Mouse (Mus musculus) MEL (cell line): ENCODE results near the gene Srgap3. TPM values are rescaled to one million over a fixed set of nuclear protein-coding genes. Genes with fewer than 3 reads are reported as not detected.

Experiments
- DNase-seq: peaks from one replicate; pipeline ENCODE4 v3.0.0; 2011; ENCODE audit warnings: low read depth, low spot score
- H3K27ac ChIP-seq: 2 replicates; pipeline ENCODE4 v1.5.1; 2012; ENCODE audit warnings: low read depth, mild to moderate bottlenecking, control low read depth, low read length, moderate library complexity; ENCODE audit not compliant: control insufficient read depth
- H3K27me3 ChIP-seq, 2 experiments: fragments of 150-350 bp in 1 of 2; sonication (generic) in 1 of 2; 2 replicates each; pipeline ENCODE4 v1.6.1; 2012; ENCODE audit warnings: low read length in 2 of 2, mild to moderate bottlenecking in 2 of 2, improper control_type of control experiment in 1 of 2, moderate library complexity in 1 of 2; ENCODE audit not compliant: insufficient read depth in 2 of 2, control insufficient read depth in 1 of 2
- H3K36me3 ChIP-seq, 2 experiments: 2 replicates each; pipeline ENCODE4 v1.6.1; 2012 to 2014; ENCODE audit warnings: low read length in 2 of 2, improper control_type of control experiment in 1 of 2, inconsistent platforms in 1 of 2, mild to moderate bottlenecking in 1 of 2; ENCODE audit not compliant: insufficient read depth in 2 of 2, control insufficient read depth in 1 of 2
- H3K4me1 ChIP-seq, 2 experiments: fragments of 150-350 bp in 1 of 2; sonication (generic) in 1 of 2; 2 replicates each; pipeline ENCODE4 v1.6.1; 2012; ENCODE audit warnings: low read length in 2 of 2, improper control_type of control experiment in 1 of 2, mild to moderate bottlenecking in 1 of 2; ENCODE audit not compliant: insufficient read depth in 2 of 2, control insufficient read depth in 1 of 2
- H3K4me3 ChIP-seq, 2 experiments: fragments of 150-350 bp in 1 of 2; sonication (generic) in 1 of 2; 2 replicates each; pipeline ENCODE4 v1.5.1; 2012; ENCODE audit warnings: low read depth in 2 of 2, low read length in 2 of 2, mild to moderate bottlenecking in 2 of 2, moderate library complexity in 2 of 2, control low read depth in 1 of 2, improper control_type of control experiment in 1 of 2; ENCODE audit not compliant: control insufficient read depth in 1 of 2, insufficient read depth in 1 of 2
- H3K79me2 ChIP-seq: 2 replicates; pipeline ENCODE4 v1.6.1; 2012; ENCODE audit warnings: mild to moderate bottlenecking, low read length, moderate library complexity; ENCODE audit not compliant: control insufficient read depth, poor library complexity, insufficient read depth
- H3K9ac ChIP-seq: 2 replicates; pipeline ENCODE4 v1.6.1; 2012; ENCODE audit warnings: low read depth, mild to moderate bottlenecking, control low read depth, low read length, moderate library complexity; ENCODE audit not compliant: control insufficient read depth, poor library complexity, severe bottlenecking
- H3K9me3 ChIP-seq: fragments of 150-350 bp; sonication (generic); replicated peaks from 2 replicates; pipeline ENCODE4 v1.6.1; 2012; ENCODE audit warnings: mild to moderate bottlenecking, low read length, improper control_type of control experiment, moderate library complexity; ENCODE audit not compliant: insufficient read depth
- CHD2 ChIP-seq: IDR thresholded peaks from 2 replicates; pipeline ENCODE4 v1.6.1; 2011; ENCODE audit warnings: low read length, improper control_type of control experiment
- CTCF ChIP-seq, 3 experiments: IDR thresholded peaks in 2 of 3; conservative IDR thresholded peaks in 1 of 3; 2 replicates each; pipeline ENCODE4 v1.5.1; 2011 to 2012; ENCODE audit warnings: low read length in 3 of 3, low read depth in 2 of 3, mild to moderate bottlenecking in 2 of 3, improper control_type of control experiment in 1 of 3, inconsistent platforms in 1 of 3, mixed read lengths in 1 of 3, moderate library complexity in 1 of 3; ENCODE audit not compliant: control insufficient read depth in 1 of 3, insufficient read depth in 1 of 3, poor library complexity in 1 of 3, severe bottlenecking in 1 of 3
- E2F4 ChIP-seq: IDR thresholded peaks from 2 replicates; pipeline ENCODE4 v1.6.1; 2011; ENCODE audit warnings: low read depth, low read length, improper control_type of control experiment, borderline replicate concordance
- ETS1 ChIP-seq: IDR thresholded peaks from 2 replicates; pipeline ENCODE4 v1.6.1; 2012; ENCODE audit warnings: low read depth, mild to moderate bottlenecking, inconsistent platforms, low read length, improper control_type of control experiment, moderate library complexity
- GATA1 ChIP-seq: IDR thresholded peaks from 2 replicates; pipeline ENCODE4 v1.6.1; 2011; ENCODE audit warnings: low read depth, low read length, improper control_type of control experiment
- HCFC1 ChIP-seq: IDR thresholded peaks from 2 replicates; pipeline ENCODE4 v1.6.1; 2012; ENCODE audit warnings: low read depth, mild to moderate bottlenecking, inconsistent platforms, low read length, improper control_type of control experiment, moderate library complexity
- KAT2A ChIP-seq: conservative IDR thresholded peaks from 2 replicates; pipeline ENCODE4 v1.6.1; 2012; ENCODE audit warnings: low read depth, low read length, improper control_type of control experiment, inconsistent platforms
- MAX ChIP-seq: IDR thresholded peaks from 2 replicates; pipeline ENCODE4 v1.6.1; 2011; ENCODE audit warnings: low read length, improper control_type of control experiment
- MAZ ChIP-seq: IDR thresholded peaks from 2 replicates; pipeline ENCODE4 v1.6.1; 2012; ENCODE audit warnings: low read depth, mild to moderate bottlenecking, inconsistent platforms, low read length, improper control_type of control experiment
- MEF2A ChIP-seq: IDR thresholded peaks from 2 replicates; pipeline ENCODE4 v1.6.1; 2014; ENCODE audit warnings: low read depth, mild to moderate bottlenecking, inconsistent platforms, low read length, improper control_type of control experiment; ENCODE audit not compliant: poor library complexity, insufficient replicate concordance, severe bottlenecking; ENCODE audit errors: extremely low read depth
- MYB ChIP-seq: IDR thresholded peaks from 2 replicates; pipeline ENCODE4 v1.6.1; 2011; ENCODE audit warnings: mild to moderate bottlenecking, low read depth, low read length, improper control_type of control experiment
- NELFE ChIP-seq: IDR thresholded peaks from 2 replicates; pipeline ENCODE4 v1.6.1; 2011; ENCODE audit warnings: low read depth, low read length, improper control_type of control experiment
- POLR2AphosphoS5 ChIP-seq: IDR thresholded peaks from 2 replicates; pipeline ENCODE4 v1.6.1; 2012; ENCODE audit warnings: low read depth, borderline replicate concordance, mild to moderate bottlenecking, inconsistent platforms, low read length, moderate library complexity, mixed read lengths
- RAD21 ChIP-seq: IDR thresholded peaks from 2 replicates; pipeline ENCODE4 v1.6.1; 2011; ENCODE audit warnings: mild to moderate bottlenecking, low read depth, low read length, improper control_type of control experiment
- RCOR1 ChIP-seq: IDR thresholded peaks from 2 replicates; pipeline ENCODE4 v1.6.1; 2012; ENCODE audit warnings: low read depth, mild to moderate bottlenecking, inconsistent platforms, low read length, improper control_type of control experiment
- SIN3A ChIP-seq: IDR thresholded peaks from 2 replicates; pipeline ENCODE4 v1.6.1; 2012; ENCODE audit warnings: low read length, improper control_type of control experiment, inconsistent platforms
- TAL1 ChIP-seq: IDR thresholded peaks from 2 replicates; pipeline ENCODE4 v1.6.1; 2012; ENCODE audit warnings: mild to moderate bottlenecking, inconsistent platforms, low read length, moderate library complexity, mixed read lengths
- TBP ChIP-seq: IDR thresholded peaks from 2 replicates; pipeline ENCODE4 v1.8.0; 2011; ENCODE audit warnings: low read depth, low read length, improper control_type of control experiment
- TCF12 ChIP-seq: IDR thresholded peaks from 2 replicates; pipeline ENCODE4 v1.6.1; 2014; ENCODE audit warnings: low read depth, mild to moderate bottlenecking, inconsistent platforms, low read length, improper control_type of control experiment, moderate library complexity
- USF1 ChIP-seq: IDR thresholded peaks from 2 replicates; pipeline ENCODE4 v1.6.1; 2014; ENCODE audit warnings: low read depth, mild to moderate bottlenecking, inconsistent platforms, low read length, improper control_type of control experiment, moderate library complexity
- ZKSCAN1 ChIP-seq: IDR thresholded peaks from 2 replicates; pipeline ENCODE4 v1.6.1; 2012; ENCODE audit warnings: low read depth, mild to moderate bottlenecking, inconsistent platforms, low read length, improper control_type of control experiment, moderate library complexity
- ZNF384 ChIP-seq: IDR thresholded peaks from 2 replicates; pipeline ENCODE4 v1.6.1; 2012; ENCODE audit warnings: low read depth, mild to moderate bottlenecking, inconsistent platforms, low read length, improper control_type of control experiment
- polyA plus RNA-seq, 2 experiments: library from polyadenylated mRNA; stranded (reverse) in 1 of 2; unstranded in 1 of 2; fragments of >175 nt in 1 of 2; fragments of >200 nt in 1 of 2; gene quantifications; 2 replicates each; pipeline versions ENCODE4 v1.2.1 to v1.2.4; 2012; ENCODE audit warnings: low replicate concordance in 2 of 2, low read depth in 1 of 2; ENCODE audit not compliant: insufficient read length in 2 of 2, insufficient read depth in 1 of 2, missing spikeins in 1 of 2
- total RNA-seq: library from RNA; depleted of rRNA; stranded (reverse); fragments of 300-350 nt; gene quantifications from 2 replicates; pipeline ENCODE4 v1.2.3, GENCODE M21; 2012

Gene Srgap3
- total and polyA plus RNA-seq, 3 experiments, result 0.31 to 0.75 TPM; not detected in 1

DNA sequence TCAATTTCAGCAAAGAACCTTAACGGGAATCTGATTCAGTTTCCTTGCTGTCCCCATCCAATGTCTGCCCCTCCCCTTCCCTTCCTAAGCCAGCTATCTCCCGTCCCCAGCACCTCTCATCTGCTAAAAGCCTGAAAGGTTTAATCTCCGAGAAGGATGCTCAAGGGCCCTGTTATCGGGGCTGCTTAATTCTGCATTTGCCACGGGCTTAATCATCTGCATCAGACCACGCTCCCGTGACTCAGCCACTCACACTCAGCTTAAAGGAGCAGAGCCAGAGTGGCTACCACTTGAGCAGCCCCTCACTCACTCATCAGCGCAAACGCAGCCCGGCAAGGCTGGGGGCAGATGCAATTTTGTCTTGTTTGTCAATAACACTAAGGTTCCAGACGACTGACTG, 50.7 kb downstream of the Srgap3 start:
- H3K79me2 ChIP-seq, result no peaks in the 10 kb centered on the region
- no peak overlapping the region for H3K4me3 ChIP-seq
- H3K9me3 ChIP-seq, result no peaks in the 10 kb centered on the region
- H3K9ac ChIP-seq, result no peak overlapping the region
- H3K27ac ChIP-seq, result no peak overlapping the region
- H3K4me1 ChIP-seq, result no peaks in the 10 kb centered on the region
- TF ChIP-seq RCOR1 (no peak), KAT2A (no peak), CTCF (IDR thresholded peaks at IDR 0.05 in 2 of 3, conservative IDR thresholded peaks at IDR 0.05 in 1 of 3; ENCODE audit: control insufficient read depth in 1 of 3, insufficient read depth in 1 of 3, low read depth in 2 of 3, low read length in 3 of 3, poor library complexity in 1 of 3, severe bottlenecking in 1 of 3) (no peak), GATA1 (no peak), ETS1 (no peak), HCFC1 (no peak), TBP (no peak), NELFE (no peak)
- no peaks in the 10 kb centered on the region for H3K36me3 ChIP-seq
- H3K27me3 ChIP-seq, result no peaks in the 10 kb centered on the region; a peak in 1 of 4 replicates
- DNase-seq, result no peak

DNA sequence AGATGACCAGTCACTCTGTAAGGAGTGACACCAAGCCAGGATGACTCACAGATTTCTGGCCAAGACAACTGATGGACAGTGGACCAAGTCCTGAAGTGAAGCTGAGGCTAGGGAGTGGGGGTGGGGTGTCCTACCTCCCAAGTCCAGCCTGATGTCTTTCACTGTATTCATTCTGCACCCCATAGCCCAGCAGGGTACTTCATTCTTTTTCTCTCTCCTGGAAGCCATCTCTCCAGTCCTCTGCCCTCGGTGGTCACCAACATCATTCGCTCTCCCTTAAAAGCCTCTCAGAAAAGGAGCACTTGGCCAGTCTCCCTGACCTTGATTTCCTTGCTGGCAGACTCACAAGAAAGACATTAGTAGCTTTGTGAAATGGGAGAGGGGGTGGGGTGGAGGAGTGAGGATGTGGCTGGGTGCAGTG, 56.7 kb downstream of the Srgap3 start:
- H3K9ac ChIP-seq, result no peak overlapping the region
- DNase-seq, result no peak
- TF ChIP-seq USF1 (no peak), MAZ (no peak), MAX (no peak), TCF12 (no peak), ZNF384 (no peak), MEF2A (no peak)
- TF ChIP-seq, all 39 proteins: peak for 0
- Histone ChIP-seq H3K36me3 (no peaks in the 10 kb centered on the region), H3K9me3 (no peaks in the 10 kb centered on the region), H3K27ac (no peak overlapping the region), H3K4me3 (no peak overlapping the region), H3K79me2 (no peaks in the 10 kb centered on the region), H3K27me3 (no peaks in the 10 kb centered on the region), H3K4me1 (no peaks in the 10 kb centered on the region)

- no peak for TF ChIP-seq ZNF384
- TF ChIP-seq MAX, result no peak
- TF ChIP-seq TAL1, result no peak
- no peak for TF ChIP-seq GATA1
- TF ChIP-seq RAD21, result no peak
- TF ChIP-seq SIN3A, result no peak
- TF ChIP-seq POLR2AphosphoS5, result no peak
- TF ChIP-seq TBP, result no peak
- no peak for TF ChIP-seq MEF2A
- no peak for TF ChIP-seq ZKSCAN1
- TF ChIP-seq CHD2, result no peak
- TF ChIP-seq E2F4, result no peak
- no peak for TF ChIP-seq CTCF (IDR thresholded peaks at IDR 0.05 in 2 of 3, conservative IDR thresholded peaks at IDR 0.05 in 1 of 3; ENCODE audit: control insufficient read depth in 1 of 3, insufficient read depth in 1 of 3, low read depth in 2 of 3, low read length in 3 of 3, poor library complexity in 1 of 3, severe bottlenecking in 1 of 3)
- TF ChIP-seq MYB, result no peak
- no peaks in the 10 kb centered on the region for H3K79me2 ChIP-seq
- H3K36me3 ChIP-seq, result no peaks in the 10 kb centered on the region
- no peak overlapping the region for H3K9ac ChIP-seq
- H3K4me3 ChIP-seq, result no peak overlapping the region
- no peak overlapping the region for H3K27ac ChIP-seq
- H3K9me3 ChIP-seq, result no peaks in the 10 kb centered on the region
- no peaks in the 10 kb centered on the region for H3K4me1 ChIP-seq
- no peaks in the 10 kb centered on the region for H3K27me3 ChIP-seq
- DNase-seq, result no peak
Measured at GRCm38 (mm10) chr6:112883588-112884135, 63.4 kb downstream of the Srgap3 start.
